Mouse (Mus musculus): ENCODE results near the gene Anxa6. TPM values are rescaled to one million over a fixed set of nuclear protein-coding genes. Genes with fewer than 3 reads are reported as not detected.
A peak's percentile ranks its signal among the peaks of the same experiment; 100 is the strongest.
"Not testable (repeated sequence)": the region's sequence is repeated elsewhere in the genome, so short reads cannot be mapped to it uniquely, and the experiment has no call there.

Anxa6 gene
- polyA plus RNA-seq, 1 experiment = 47.6 TPM

DNA sequence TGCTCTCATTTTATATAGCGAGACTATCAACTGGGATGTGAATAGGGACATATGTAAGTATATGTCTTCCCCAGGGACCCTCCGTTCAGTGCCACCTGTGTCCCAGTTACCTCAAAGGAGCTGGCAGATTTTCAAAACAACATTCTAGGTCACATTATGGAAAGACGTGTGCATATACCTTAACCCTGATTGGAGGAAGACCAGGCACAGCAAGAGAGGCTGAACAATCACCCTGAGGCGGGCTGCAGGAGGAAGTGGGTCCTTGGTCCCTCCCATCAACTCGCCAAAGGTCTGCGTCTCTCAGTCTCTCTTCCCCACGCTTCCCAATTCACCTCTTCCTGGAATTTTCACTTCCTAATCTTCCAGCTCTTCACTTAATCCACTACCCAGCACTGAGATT, 76.3 kb downstream of the Anxa6 start:
- TF ChIP-seq CTCF (IDR thresholded peaks at IDR 0.05; ENCODE audit: borderline replicate concordance, extremely low read depth, insufficient read depth, insufficient read length) (no peak), POLR2A (IDR thresholded peaks at IDR 0.05; ENCODE audit: borderline replicate concordance, extremely low read depth, insufficient read depth, insufficient read length, poor library complexity, severe bottlenecking) (no peak)

DNA sequence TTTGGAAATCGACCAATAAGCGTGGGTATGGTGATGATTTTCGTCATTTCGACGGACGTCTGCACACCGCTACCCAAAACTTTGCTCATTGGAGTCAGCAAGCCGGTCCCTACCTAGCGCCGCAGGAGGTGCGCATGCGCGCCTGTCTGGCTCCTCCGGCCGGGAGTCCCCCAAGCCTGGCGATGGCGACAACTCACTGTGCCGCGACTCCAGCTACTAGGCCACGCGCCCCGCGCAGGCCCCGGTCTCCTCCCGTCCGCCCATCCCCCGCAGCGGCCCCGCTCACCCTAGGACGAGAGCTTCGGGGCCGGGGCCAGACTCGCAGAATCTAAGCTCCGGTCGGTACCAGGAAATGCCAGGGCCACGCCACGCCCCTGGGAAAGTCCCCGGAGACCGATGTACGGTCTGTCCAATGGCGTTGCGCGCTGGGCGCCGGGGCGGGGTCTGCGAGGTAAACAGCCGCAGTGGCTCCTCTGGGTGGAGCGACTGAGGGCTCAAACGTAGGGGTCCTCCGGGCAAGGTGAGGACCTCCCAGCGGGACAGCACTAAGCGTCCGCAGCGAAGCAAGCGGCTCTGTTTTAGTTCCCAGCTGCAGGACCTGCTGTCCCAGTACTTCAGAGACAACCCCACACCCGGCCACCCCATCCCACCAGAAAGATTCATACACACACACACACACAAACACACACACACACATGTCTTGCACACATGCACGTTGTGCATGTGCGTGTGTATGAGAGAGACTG, 77.3 kb downstream of the Anxa6 start:
- TF ChIP-seq CTCF (IDR thresholded peaks at IDR 0.05; ENCODE audit: borderline replicate concordance, extremely low read depth, insufficient read depth, insufficient read length) = no peak
- 0 out of 2 replicates have a peak, but pooled peaks have one; percentile 18 for TF ChIP-seq POLR2A (IDR thresholded peaks at IDR 0.05; ENCODE audit: borderline replicate concordance, extremely low read depth, insufficient read depth, insufficient read length, poor library complexity, severe bottlenecking)
- DNase-seq (ENCODE audit: low read depth) = peak; percentile 98

More for the DNA sequence above, 76.3 kb downstream of the Anxa6 start:
- DNase-seq (ENCODE audit: low read depth) = no peak

DNA sequence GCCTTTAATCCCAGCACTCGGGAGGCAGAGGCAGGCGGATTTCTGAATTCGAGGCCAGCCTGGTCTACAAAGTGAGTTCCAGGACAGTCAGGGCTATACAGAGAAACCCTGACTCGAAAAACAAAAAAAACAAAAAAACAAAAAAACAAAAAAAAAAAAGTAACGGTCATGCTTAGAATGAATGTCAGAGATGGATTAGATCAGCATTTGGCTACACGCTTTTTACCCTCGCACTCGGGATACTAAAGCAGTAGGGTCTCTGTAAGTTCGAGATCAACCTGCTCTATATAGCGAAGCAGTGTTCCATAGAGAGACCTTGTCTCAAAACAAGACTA, 77.9 kb downstream of the Anxa6 start:
- DNase-seq (ENCODE audit: low read depth) = not testable (repeated sequence)

DNA sequence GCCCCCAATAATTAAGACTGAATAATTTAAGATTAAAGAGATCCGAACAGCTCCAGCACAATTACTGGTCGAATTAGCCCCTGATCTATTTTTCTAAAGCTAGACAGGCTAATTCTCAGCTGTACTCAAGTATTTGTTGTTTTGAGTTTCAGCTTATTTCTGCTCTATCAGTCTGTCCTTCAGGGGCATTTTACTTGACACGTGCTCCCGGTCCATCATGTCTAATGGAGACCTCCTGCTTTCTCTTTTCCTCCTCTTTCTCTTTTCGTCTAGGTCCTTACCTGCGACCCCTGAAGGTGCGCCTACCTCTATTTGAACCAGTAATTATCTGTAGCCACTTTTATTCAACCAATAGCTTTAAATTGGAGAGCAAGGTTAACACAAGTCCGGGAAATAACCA, 78.5 kb downstream of the Anxa6 start:
- no peak for TF ChIP-seq CTCF (IDR thresholded peaks at IDR 0.05; ENCODE audit: borderline replicate concordance, extremely low read depth, insufficient read depth, insufficient read length)
- no peak for TF ChIP-seq POLR2A (IDR thresholded peaks at IDR 0.05; ENCODE audit: borderline replicate concordance, extremely low read depth, insufficient read depth, insufficient read length, poor library complexity, severe bottlenecking)
- no peak for DNase-seq (ENCODE audit: low read depth)

DNA sequence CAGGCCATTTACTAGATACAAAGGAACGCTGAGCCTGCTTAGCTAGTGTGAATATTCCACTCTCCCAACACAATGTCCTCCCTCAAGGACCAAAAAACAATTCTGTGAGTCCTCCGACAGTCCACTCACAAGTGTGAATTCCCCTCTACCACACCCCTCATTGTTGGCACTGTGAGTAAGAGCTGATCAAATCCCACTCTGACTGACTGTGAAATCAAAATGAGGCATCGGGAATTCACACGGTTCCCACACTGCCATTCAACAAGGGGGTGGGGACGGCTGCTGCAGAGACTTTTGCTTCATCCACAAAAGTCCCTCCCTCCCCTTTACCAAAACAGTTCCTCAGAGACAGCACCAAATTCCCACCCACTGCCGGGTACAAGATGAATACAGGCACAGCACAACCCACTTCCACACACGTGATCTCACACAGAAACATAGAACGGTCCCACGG, 79.2 kb downstream of the Anxa6 start:
- peak; percentile 18 for DNase-seq (ENCODE audit: low read depth)
- TF ChIP-seq CTCF (IDR thresholded peaks at IDR 0.05; ENCODE audit: borderline replicate concordance, extremely low read depth, insufficient read depth, insufficient read length) = no peak
- TF ChIP-seq POLR2A (IDR thresholded peaks at IDR 0.05; ENCODE audit: borderline replicate concordance, extremely low read depth, insufficient read depth, insufficient read length, poor library complexity, severe bottlenecking) = no peak

DNA sequence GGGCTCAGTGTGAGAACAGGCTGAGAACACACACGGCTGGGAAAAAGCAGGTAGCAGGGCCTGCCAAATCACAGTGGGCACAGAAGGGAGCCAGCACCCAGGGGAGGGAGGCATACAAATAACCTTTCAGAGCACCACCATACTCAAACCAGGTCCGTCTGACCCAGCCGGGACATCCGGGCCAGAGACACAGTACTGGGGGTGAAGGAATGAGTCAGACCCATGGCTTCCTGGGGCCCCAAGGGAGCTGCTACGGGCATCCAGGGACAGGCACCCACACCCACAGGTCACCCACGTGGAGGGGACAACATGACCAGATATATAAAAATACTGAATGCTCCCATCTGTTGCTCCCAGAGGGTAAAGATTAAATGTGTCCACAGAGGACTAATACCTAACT, 80.6 kb downstream of the Anxa6 start:
- no peak for TF ChIP-seq POLR2A (IDR thresholded peaks at IDR 0.05; ENCODE audit: borderline replicate concordance, extremely low read depth, insufficient read depth, insufficient read length, poor library complexity, severe bottlenecking)
- TF ChIP-seq CTCF (IDR thresholded peaks at IDR 0.05; ENCODE audit: borderline replicate concordance, extremely low read depth, insufficient read depth, insufficient read length) = no peak
- DNase-seq (ENCODE audit: low read depth) = no peak

DNA sequence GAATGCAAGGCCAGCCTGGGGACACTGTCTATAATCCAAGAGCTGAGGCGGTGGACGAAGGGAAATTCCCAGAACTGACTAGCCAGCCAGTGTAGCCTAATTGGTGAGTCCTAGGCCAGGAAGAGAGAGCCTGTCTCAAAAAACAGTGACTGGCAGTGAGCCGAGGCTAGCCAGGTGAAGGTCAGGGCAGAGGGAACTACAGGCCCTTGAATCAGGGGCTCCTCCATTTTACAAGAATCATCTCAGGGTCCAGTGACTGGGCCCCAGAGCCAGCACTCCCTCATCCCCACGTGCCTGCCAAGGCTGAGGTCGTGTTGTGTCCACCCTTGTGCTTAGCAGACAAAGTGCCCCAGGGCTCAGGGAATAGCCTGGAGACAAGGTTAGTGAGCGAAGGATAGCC, 82.6 kb downstream of the Anxa6 start:
- no peak for DNase-seq (ENCODE audit: low read depth)
- TF ChIP-seq POLR2A (IDR thresholded peaks at IDR 0.05; ENCODE audit: borderline replicate concordance, extremely low read depth, insufficient read depth, insufficient read length, poor library complexity, severe bottlenecking) (no peak), CTCF (IDR thresholded peaks at IDR 0.05; ENCODE audit: borderline replicate concordance, extremely low read depth, insufficient read depth, insufficient read length) (no peak)

DNA sequence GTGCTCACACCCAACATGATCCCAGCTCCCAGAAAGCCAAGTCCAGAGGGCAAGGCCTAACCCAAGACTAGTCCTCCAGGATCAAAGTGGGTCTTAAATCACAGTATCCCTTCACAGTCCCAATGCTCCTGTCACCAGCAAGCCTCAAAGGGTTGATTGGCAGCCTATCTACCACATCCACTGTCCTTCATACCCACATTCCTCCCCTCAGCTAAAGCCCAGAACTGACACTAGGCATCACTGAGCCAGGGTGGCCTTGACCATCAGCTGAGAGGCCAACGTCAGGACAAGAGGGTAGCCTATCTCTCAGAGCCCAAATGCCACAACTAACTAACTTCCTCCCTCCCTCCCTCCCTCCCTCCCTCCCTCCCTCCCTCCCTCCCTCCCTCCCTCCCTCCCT, 83.5 kb downstream of the Anxa6 start:
- TF ChIP-seq POLR2A (IDR thresholded peaks at IDR 0.05; ENCODE audit: borderline replicate concordance, extremely low read depth, insufficient read depth, insufficient read length, poor library complexity, severe bottlenecking) (no peak), CTCF (IDR thresholded peaks at IDR 0.05; ENCODE audit: borderline replicate concordance, extremely low read depth, insufficient read depth, insufficient read length) (no peak)
- DNase-seq (ENCODE audit: low read depth) = no peak

DNA sequence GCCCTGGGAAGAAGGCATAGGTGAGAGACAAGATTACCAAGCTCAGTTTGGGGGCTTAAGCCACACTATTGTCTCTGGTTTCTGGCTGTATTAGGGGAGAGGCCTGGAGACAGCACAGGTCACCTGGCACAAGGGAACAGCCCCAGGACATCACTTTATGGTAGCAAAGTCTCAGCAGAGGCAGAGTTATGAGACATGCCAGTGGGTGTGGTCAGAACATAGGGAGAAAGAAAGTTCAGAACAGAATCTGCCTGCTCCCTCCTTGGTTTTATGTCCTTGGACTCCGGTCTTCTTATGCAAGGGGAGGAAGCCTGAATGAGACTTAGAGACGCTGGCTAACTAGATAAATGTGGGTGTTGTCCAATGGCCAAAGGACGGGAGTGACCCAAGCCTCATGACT, 88.5 kb downstream of the Anxa6 start:
- no peak for DNase-seq (ENCODE audit: low read depth)
- TF ChIP-seq POLR2A (IDR thresholded peaks at IDR 0.05; ENCODE audit: borderline replicate concordance, extremely low read depth, insufficient read depth, insufficient read length, poor library complexity, severe bottlenecking) (no peak), CTCF (IDR thresholded peaks at IDR 0.05; ENCODE audit: borderline replicate concordance, extremely low read depth, insufficient read depth, insufficient read length) (no peak)

DNA sequence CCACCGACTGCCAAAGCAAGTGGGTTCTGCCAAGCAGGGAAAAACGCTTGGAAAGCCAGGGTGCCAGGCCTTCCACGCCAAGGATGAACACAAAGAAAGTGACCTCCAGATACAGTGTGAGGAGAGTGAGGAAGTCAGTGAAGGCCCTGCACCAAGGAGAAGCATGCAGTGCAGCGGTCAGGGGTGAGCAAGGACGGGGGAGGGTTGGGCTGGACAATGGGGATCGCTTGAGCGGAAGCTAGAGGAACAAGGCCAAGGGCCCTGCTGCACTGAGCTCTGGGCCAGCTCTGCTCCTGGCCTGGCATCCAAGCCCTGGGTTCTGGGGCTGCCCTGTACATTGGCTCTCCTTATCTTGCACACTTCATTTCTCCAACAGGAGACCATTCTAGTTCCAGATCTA, 93.2 kb downstream of the Anxa6 start:
- DNase-seq (ENCODE audit: low read depth) = no peak
- no peak for TF ChIP-seq POLR2A (IDR thresholded peaks at IDR 0.05; ENCODE audit: borderline replicate concordance, extremely low read depth, insufficient read depth, insufficient read length, poor library complexity, severe bottlenecking)
- no peak for TF ChIP-seq CTCF (IDR thresholded peaks at IDR 0.05; ENCODE audit: borderline replicate concordance, extremely low read depth, insufficient read depth, insufficient read length)

DNA sequence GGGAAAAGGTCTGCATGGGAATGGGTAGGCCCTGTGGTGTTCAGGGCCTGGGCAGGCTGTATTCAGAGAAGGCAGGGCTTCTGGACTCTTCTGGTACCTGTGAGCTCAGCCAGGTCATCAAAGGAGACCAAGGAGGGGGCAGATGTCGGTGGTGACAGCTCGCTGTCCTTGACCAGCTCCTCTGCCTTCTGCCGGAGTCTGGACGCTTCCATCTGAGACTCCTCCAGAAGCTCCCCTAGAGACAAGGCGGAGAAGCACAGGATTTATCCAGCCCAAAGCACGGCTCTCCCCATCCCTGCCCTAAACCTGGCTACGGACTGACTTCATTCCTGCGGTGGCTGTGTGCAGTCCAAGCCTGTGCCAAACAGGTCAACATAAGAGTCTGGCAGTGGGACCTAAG, 93.7 kb downstream of the Anxa6 start:
- no peak for DNase-seq (ENCODE audit: low read depth)
- TF ChIP-seq POLR2A (IDR thresholded peaks at IDR 0.05; ENCODE audit: borderline replicate concordance, extremely low read depth, insufficient read depth, insufficient read length, poor library complexity, severe bottlenecking) = no peak
- TF ChIP-seq CTCF (IDR thresholded peaks at IDR 0.05; ENCODE audit: borderline replicate concordance, extremely low read depth, insufficient read depth, insufficient read length) = no peak

DNA sequence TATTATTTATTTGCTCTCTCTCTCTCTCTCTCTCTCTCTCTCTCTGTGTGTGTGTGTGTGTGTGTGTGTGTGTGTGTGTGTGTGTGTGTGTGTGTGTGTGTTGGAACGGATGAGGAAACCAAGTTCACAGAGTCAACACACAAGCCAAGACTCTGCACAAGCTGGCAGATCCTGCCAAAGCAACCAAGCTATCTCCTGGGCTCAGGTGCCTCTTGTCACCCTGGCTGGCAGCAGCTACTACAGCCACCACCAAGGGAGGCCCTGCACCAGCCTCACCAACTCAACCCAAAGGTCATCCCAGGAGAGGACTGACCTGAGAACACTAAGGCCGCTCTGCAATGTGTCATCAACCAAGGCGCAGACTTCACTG, 96.5 kb downstream of the Anxa6 start:
- no peak for TF ChIP-seq CTCF (IDR thresholded peaks at IDR 0.05; ENCODE audit: borderline replicate concordance, extremely low read depth, insufficient read depth, insufficient read length)
- TF ChIP-seq POLR2A (IDR thresholded peaks at IDR 0.05; ENCODE audit: borderline replicate concordance, extremely low read depth, insufficient read depth, insufficient read length, poor library complexity, severe bottlenecking) = no peak
- no peak for DNase-seq (ENCODE audit: low read depth)
